Mouse (Mus musculus): ENCODE measurements around the gene Gng3.
"Not testable (repeated sequence)": the region's sequence is repeated elsewhere in the genome, so short reads cannot be mapped to it uniquely, and the experiment has no call there.

Gng3 gene

GRCm38 (mm10) chr19:8839103-8839907 is at the start of gene Gng3:
TSS of gene Gng3 (minus strand) at chr19:8839194.
- no peak for DNase-seq (ENCODE audit: low read depth)

- peak; percentile 40 for DNase-seq (ENCODE audit: low read depth)
Observed at GRCm38 (mm10) chr19:8887585-8888463, 48.8 kb upstream of the Gng3 start.

GRCm38 (mm10) chr19:8886916-8887584 is 48.1 kb upstream of the Gng3 start:
- DNase-seq (ENCODE audit: low read depth) = peak; percentile 33

GRCm38 (mm10) chr19:8883616-8884015 is 44.6 kb upstream of the Gng3 start, which contains the start of the genes Lbhd1 and Gm49403:
TSS of gene Lbhd1 (plus strand) at chr19:8883732.
TSS of gene Gm49403 (plus strand) at chr19:8883930.
- no peak for DNase-seq (ENCODE audit: low read depth)

DNA sequence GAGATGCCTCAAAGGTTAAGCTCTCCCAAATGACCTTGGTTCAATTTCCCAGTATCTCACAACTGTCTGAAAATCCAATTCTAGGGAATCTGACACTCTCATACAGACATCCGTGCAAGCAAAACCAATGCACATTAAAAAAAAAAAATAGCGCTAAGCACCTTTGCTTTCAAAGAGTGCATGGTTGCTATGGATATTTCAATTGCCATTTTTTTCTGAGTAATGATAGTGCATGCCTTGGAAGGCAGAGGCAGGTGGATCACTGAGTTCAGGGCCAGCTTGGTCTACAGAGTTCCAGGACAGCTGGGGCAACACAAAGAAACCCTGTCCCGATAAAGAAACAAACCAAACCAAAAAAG is 42.0 kb upstream of the Gng3 start:
- no peak for DNase-seq (ENCODE audit: low read depth)

DNA sequence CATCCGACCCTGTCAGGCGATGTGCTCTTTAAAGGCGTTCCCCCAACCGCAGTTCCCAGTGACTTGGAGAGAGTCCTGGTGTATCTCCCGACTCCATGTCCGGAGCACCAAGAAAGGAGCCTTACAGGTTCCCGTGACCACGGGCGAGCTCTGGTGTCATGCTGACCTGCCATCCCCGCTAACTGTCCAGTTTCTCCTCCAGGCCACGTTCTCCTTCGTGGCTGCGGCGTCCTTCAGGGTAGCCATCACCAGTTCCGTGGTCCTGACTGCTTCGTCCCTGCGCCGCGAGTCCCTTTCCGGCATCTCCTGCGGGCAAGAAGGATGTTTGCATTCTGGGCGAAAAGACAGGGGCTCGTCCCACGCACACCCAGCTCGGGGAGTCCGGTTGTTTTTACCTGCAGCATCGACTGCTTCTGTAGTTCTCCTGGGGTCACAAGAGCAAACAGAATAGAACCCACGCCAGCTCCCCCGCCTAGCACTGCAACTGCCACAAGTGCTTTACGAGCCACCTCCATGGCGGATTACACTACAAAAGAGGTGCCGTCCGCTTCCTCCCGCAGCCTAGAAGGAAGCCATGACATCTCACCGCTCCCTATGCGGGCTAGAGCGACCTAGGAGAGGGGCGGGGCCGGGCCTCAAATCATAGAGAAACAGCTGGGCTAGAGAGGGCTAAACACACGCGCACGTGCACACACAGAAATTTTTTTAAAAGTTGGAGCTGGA is 41.5 kb upstream of the Gng3 start, which contains the start of gene Uqcc3:
Gene Uqcc3 (minus strand): TSS at position 613 of the 723 bp plus-strand sequence.
- DNase-seq (ENCODE audit: low read depth) = peak; percentile 94

DNA sequence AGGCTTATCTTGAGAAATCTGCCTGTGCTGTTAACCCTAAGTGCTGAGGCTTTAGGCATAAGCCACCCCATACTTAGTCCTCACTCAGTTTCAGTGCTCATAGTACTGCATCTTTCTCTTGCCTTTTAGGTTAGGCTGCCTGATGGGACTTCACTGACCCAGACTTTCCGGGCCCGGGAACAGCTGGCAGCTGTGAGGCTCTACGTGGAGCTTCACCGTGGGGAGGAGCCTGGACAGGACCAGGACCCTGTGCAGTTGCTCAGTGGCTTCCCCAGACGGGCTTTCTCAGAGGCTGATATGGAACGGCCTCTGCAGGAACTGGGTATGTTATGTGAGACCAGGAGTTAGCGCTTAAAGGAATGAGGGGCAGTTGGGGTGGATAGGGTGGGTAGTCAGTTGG is 36.0 kb upstream of the Gng3 start:
- DNase-seq (ENCODE audit: low read depth) = no peak

DNA sequence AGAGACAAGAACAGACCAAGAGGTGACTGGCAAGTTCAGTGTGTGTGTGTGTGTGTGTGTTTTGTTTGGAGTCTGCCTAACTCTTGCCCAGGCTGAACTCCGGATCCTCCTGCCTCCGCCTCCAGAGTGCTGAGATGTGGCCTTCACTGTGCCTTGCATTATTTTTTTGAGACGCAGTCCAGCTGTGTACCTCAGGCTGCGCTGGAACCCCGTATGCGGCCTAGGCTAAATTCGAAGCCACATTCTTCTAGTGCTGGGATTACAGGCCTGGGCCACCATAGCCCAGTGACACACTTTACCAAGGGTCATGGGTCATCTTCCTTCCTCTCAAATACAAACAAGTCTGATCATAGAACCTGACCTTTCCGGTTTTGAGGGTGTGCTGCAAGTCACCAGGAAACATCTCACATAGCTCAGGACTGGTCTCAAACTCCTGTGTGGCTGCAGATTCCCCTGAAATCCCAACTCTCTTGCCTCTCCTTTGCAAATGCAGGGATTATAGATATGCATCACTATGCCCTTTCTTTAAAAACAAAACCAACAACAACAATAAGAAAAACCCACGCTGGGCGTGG is 33.4 kb upstream of the Gng3 start:
- DNase-seq (ENCODE audit: low read depth) = peak; percentile 37

- peak; percentile 99 for DNase-seq (ENCODE audit: low read depth)
Observed at GRCm38 (mm10) chr19:8871267-8872186, 32.5 kb upstream of the Gng3 start, which contains the start of gene Ubxn1. TSS of gene Ubxn1 (plus strand) at chr19:8871496.

- no peak for DNase-seq (ENCODE audit: low read depth)
Observed at GRCm38 (mm10) chr19:8870838-8871237, 31.8 kb upstream of the Gng3 start.

DNA sequence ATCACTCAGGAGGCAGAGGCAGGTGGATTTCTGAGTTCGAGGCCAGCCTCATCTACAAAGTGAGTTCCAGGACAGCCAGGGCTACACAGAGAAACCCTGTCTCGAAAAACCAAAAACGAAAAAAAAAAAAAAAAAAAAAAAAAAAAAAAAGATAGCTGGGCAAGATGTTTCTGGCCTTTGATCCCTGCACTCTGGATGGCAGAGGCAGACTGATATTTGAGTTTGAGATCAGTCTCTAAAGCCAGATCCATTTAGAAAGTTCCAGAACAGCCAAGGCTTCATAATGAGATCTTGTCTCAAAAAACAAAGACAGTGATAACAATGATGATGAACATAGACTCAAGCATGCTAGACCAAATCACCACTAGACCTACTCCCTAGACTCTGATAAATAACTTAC is 31.4 kb upstream of the Gng3 start:
- DNase-seq (ENCODE audit: low read depth) = not testable (repeated sequence)

- DNase-seq (ENCODE audit: low read depth) = no peak
Observed at GRCm38 (mm10) chr19:8864265-8864664, 25.3 kb upstream of the Gng3 start.

DNA sequence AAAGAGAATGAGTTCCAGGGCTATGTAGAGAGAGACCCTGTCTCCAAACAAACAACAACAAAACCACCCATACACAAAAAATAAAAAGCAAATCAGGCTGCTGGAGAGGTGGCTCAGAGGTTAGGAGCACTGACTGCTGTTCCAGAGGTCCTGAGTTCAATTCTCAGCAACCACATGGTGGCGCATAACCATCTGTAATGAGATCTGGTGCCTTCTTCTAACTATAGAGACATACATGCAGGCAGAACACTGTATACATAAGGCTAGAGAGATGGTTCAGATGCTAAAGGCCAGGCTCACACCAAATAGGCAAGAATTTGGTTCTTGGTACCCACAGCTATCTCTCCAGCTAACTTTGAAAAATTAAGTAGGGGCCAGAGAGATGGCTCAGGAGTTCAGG is 20.0 kb upstream of the Gng3 start:
- peak; percentile 70 for DNase-seq (ENCODE audit: low read depth)

- peak; percentile 89 for DNase-seq (ENCODE audit: low read depth)
Observed at GRCm38 (mm10) chr19:8857689-8858088, 18.7 kb upstream of the Gng3 start.

DNA sequence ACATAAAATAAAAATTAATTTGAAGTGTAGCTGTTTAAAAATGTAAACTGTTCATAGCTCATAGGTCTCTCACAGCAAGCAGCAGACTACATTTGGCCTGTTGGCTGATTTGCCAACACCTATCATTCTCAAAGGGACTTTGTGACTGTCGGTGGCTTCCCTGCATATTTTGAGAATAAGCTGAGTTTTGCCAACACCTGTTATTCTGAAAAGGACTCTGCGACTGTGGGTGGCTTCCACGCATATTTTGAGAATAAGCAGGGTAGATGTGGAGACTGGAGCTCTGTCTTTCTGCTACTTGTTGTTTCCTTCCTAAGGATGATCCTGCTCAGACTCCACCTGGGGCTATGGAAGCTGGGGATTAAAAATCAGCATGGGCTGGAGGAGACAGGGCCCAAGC is 14.1 kb upstream of the Gng3 start:
- no peak for DNase-seq (ENCODE audit: low read depth)

- no peak for DNase-seq (ENCODE audit: low read depth)
Observed at GRCm38 (mm10) chr19:8852236-8852928, 13.4 kb upstream of the Gng3 start.

DNA sequence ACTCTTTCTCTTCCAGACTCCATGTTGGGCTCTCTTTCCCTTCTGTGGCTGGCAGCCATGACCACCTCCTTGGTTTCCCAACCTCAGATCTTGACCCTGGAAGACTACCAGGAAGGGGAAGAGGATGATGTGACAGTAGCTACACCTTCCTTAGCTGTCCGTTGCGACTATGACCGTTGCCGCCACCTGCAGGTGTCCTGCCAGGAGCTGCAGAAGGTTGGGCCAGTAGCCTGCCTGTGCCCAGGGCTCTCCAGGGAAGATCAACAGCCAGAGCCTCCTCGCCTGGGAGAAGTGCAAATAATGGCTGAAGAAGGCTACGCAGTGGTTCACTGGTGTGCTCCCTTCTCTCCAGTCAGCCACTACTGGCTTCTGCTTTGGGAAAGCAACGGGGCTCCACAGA is 12.6 kb upstream of the Gng3 start:
- DNase-seq (ENCODE audit: low read depth) = peak; percentile 35

DNA sequence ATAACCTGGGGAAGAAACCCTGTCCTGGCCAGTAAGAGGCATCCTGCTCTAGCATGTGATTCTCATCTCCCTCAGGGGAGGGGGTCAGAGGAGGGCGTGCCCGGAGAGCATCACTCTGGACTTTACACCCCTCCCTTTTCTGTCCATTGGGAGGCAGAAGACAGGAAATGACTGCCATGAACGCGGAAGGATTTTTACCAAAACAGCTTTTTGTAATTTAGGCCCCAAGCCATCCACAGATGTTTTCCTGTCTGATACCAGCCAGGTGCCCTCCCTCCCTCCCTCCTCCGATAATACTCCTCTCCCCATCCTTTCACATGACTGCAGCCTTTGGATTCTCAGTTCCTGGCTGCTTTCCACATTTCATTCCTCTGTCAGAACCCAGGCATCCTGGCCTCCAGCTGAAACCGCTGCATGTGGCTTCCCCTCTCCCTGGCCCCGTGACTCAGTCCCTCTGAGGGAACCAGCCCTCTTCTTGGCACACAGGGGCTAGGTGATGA is 11.5 kb upstream of the Gng3 start, which contains the start of gene Lrrn4cl:
Gene Lrrn4cl (plus strand): TSS at position 367 of the 500 bp plus-strand sequence.
- peak; percentile 97 for DNase-seq (ENCODE audit: low read depth)

- no peak for DNase-seq (ENCODE audit: low read depth)
Observed at GRCm38 (mm10) chr19:8848356-8848755, 9.4 kb upstream of the Gng3 start.

Data from NIH3T3 (cell line).